Mouse (Mus musculus) brain, adult 10 weeks (tissue): ENCODE measurements around the gene Dazap2. TPM values are rescaled to one million over a fixed set of nuclear protein-coding genes. Genes with fewer than 3 reads are reported as not detected.

ENCODE experiments used
- polyA plus RNA-seq: library from polyadenylated mRNA; stranded (reverse); fragments of 350-450 nt; fragmentation: Illumina TruSeq; extraction: RNeasy Lipid Tissue Mini Kit (QIAGEN cat#74804); gene quantifications from one replicate; pipeline ENCODE4 v1.2.3, GENCODE M21; 2015; ENCODE audit warnings: low read depth, low replicate concordance

Gene Dazap2
- polyA plus RNA-seq = 161 TPM

GRCm38 (mm10) chr15:100614996-100615824, at the start of gene Dazap2:
Gene Dazap2 (plus strand): TSS chr15:100615349.

GRCm38 (mm10) chr15:100599276-100600046, 15.7 kb upstream of the Dazap2 start, which contains the start of gene Pou6f1:
Gene Pou6f1 (minus strand): TSS chr15:100599984.

GRCm38 (mm10) chr15:100636700-100637501, 21.8 kb downstream of the Dazap2 start, which contains the start of gene Smagp:
Gene Smagp (minus strand): TSS chr15:100636940.

DNA sequence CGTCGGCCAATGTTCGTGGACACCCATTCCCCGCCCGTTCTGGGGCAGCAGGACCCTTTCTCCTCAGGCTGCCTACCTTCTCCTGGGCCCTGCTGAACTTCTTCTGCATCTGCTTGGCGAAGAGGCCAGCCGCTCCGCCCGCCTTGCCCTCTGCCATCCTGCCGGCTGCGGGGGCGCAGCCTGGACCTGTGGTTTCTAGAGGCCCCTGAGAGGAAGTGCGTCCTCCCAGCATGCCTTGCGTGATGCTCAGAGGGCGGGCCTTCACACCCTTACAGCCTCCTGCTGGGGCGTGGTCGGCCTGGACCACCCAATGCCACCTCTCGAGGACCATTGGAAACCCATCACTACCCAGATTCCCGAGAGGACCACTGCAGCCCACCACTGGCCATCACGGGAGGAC, 54.2 kb downstream of the Dazap2 start, which contains the start of gene Bin2:
TSS of gene Bin2 (minus strand) at position 217 of the 400 bp plus-strand sequence.

Other genes with a start within 250 kb of the Dazap2 start
- gene Gm5475, start 193.2 kb upstream of the Dazap2 start, polyA plus RNA-seq = not detected
- gene Slc11a2, start 190.3 kb upstream of the Dazap2 start, polyA plus RNA-seq = 33.9 TPM
- gene Letmd1, start 146.3 kb upstream of the Dazap2 start, polyA plus RNA-seq = 55.5 TPM
- gene Csrnp2, start 119.9 kb upstream of the Dazap2 start, polyA plus RNA-seq = 13.2 TPM
- gene Tfcp2, start 63.3 kb upstream of the Dazap2 start, polyA plus RNA-seq = 16.7 TPM
- gene Pou6f1, start 15.4 kb upstream of the Dazap2 start, polyA plus RNA-seq = 102 TPM
- gene Smagp, start 21.6 kb downstream of the Dazap2 start, polyA plus RNA-seq = 3.5 TPM
- gene Bin2, start 54.2 kb downstream of the Dazap2 start, polyA plus RNA-seq = 6.3 TPM
- 6.1 TPM for gene Cela1, start 72.6 kb downstream of the Dazap2 start, polyA plus RNA-seq
- gene Galnt6, start 114.0 kb downstream of the Dazap2 start, polyA plus RNA-seq = 12.5 TPM
- gene Slc4a8, start 146.4 kb downstream of the Dazap2 start, polyA plus RNA-seq = 25.7 TPM